Mouse (Mus musculus): ENCODE measurements at regions not wholly inside any gene's neighbourhood (a gene's known extent, or its start where the extent isn't known, plus 50 kb on each side); places are given as distances from the start of the nearest gene placed in this dataset.

- DNase-seq (ENCODE audit: extremely low spot score in 1 of 2, low spot score in 1 of 2), result no peak
Observed at GRCm38 (mm10) chr12:106841996-106842395, 646.4 kb upstream of the 3110018I06Rik start.

GRCm38 (mm10) chr12:106842396-106842795 lies 646.0 kb upstream of the 3110018I06Rik start:
- no peak for DNase-seq (ENCODE audit: extremely low spot score in 1 of 2, low spot score in 1 of 2)

DNA sequence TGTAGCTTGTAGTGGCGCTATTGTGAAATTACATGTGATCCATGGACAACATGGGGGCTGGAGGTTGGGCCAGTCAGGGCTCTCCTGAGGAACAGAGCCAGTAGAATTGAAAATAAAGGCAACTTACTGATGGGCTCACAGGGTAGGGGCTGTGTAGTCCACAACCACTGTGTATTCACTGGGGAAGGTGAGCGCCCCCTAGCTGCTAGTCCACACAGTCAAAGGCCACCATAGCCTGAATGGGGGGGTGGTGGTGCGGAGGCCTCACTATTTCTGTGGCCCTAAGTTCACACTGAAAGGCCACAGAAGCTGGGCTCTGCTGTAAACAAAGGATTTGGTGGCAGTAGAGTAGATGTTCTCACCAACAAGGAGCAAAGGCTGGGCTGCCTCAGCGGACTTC lies 636.8 kb upstream of the 3110018I06Rik start:
- DNase-seq (ENCODE audit: extremely low spot score in 1 of 2, low spot score in 1 of 2), result no peak

DNA sequence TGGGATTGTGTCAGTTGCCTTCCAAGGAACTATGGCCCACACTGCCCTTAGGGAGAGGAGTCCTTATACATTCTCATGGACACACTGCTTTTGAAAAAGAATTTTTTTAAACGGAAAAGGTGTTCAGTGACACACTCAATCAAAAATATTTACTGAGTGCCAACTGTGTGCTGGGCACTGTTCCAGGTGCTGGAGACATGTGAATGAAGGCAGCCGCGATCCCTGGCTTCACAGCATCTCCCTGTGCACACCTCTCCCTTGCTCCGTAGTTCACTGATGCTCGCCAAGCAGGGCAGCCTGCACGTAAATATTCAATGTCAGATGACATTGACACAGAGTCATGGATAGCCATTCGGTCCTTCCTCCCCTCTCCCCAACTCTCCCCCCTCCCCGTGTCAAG lies 635.7 kb upstream of the 3110018I06Rik start:
- no peak for DNase-seq (ENCODE audit: extremely low spot score in 1 of 2, low spot score in 1 of 2)

DNA sequence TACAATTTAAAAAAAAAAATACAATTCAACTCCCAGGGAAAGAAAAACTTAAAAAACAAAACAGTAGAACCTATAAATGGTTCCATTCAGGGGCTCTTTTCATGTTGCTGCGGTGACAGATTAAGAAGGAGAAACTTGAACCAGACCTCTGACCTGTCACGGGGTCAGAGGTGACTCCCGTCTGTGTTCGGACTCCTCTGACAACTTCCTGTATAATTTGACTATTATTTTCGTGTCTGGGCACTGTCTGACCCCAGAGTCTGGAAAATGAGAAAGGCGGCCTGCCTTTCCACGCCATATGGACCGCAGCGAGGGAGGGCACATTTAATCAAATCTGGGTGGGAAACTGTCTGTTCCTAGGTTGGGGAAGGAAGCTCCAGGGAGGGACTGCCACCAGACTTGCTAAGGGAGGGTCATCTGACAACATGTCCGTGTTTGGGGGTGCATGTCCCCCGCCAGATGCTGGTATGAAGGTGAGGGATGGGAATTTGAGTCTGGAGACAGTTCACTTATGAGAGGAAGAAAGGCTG lies 634.7 kb upstream of the 3110018I06Rik start:
- no peak for DNase-seq (ENCODE audit: extremely low spot score in 1 of 2, low spot score in 1 of 2)

DNA sequence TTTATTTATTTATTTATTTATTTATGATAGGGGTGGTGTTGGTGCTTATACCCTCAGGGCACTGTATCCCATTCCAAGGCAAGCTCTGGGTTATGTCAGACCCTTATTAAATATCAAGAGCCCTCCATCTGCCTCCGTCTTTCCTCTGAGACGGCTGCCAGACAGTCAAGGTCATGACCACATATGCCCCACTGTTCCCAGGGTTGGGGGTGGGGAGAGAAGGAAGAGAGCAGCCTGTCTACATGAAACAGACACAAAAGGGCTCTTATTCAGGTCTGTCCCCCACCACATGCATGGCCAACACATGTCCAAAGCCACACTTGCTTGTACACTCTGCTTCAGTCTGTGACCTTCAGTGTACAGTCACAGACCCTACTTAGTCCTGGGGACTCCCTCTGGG lies 632.9 kb upstream of the 3110018I06Rik start:
- no peak for DNase-seq (ENCODE audit: extremely low spot score in 1 of 2, low spot score in 1 of 2)

DNA sequence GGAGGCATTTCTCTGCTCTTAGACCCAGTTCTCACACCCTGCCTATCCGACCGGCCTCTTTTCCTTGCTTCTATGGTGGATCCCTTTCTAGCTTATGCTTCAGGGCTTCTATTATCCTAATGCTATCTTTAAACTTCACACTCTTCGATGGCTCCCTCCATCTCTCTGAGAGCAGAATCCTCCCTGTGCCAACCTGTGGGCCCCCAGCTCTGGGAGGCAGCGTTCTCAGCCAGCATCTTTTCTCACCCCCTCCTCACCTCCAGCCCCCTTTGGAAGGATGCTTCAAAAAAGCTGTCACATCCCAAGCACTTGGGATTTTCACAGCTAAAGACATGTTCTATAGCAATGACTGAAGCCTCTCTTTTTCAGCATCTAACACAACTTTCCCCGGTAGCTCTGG lies 626.8 kb upstream of the 3110018I06Rik start:
- DNase-seq (ENCODE audit: extremely low spot score in 1 of 2, low spot score in 1 of 2), result no peak

GRCm38 (mm10) chr12:106864076-106864475 lies 624.4 kb upstream of the 3110018I06Rik start:
- no peak for DNase-seq (ENCODE audit: extremely low spot score in 1 of 2, low spot score in 1 of 2)

DNA sequence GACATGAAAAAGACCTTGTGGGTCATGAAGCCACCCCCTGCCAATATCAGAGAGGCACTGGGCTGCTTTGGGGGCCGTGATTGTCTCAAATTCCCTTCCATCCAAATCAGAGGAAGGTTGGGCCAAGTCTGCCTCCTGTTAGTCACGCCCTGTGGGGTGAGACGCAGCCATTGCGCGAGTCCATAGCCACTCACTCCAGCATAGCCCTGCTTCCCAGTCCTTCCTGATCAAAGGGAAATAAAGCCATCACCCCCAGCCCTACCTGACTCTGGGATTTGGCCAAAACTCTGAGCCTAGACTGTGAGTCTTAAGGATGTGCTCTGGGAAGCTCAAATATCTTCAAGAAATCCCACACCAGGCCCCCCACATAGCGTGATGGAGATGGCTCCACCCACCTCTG lies 620.4 kb upstream of the 3110018I06Rik start:
- no peak for DNase-seq (ENCODE audit: extremely low spot score in 1 of 2, low spot score in 1 of 2)

- DNase-seq (ENCODE audit: extremely low spot score in 1 of 2, low spot score in 1 of 2), result no peak
Observed at GRCm38 (mm10) chr12:106871481-106871880, 617.0 kb upstream of the 3110018I06Rik start.

DNA sequence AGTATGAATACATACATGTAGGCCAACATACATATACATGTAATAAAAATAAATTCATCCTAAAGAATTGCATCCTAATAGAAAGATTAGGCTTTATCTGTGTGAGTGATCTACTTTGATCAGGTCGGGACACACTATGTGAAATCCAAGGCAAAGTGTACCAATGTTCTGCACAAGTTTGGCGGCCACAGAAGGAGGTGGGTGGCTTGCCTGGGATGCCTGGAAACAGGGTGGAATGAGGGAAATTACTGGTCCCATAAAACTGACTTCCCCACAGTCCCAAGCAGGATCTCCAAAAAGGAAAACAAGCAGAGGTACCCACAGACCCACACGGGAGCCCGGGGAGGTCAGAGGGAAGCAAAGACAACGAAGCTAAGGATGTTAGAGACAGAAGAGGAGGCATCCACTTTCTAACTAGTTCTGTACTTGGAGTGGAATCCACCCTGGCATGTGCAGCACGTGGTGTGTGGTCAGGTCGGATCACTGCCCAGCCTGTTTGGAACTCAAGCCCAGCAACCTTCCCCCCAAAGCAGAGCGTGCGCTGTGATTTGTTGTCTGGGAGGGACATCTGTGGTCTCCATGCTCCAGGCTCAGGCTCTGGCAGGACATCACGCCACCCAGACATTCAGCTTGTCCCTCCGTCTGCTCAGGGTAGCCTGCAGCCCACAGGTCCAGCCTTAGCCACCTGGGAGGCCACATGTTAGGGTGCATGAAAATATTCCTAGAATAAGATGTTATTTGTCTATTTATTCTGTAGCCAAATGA lies 615.3 kb upstream of the 3110018I06Rik start:
- DNase-seq (ENCODE audit: extremely low spot score in 1 of 2, low spot score in 1 of 2), result peak; percentile 30 to 42

DNA sequence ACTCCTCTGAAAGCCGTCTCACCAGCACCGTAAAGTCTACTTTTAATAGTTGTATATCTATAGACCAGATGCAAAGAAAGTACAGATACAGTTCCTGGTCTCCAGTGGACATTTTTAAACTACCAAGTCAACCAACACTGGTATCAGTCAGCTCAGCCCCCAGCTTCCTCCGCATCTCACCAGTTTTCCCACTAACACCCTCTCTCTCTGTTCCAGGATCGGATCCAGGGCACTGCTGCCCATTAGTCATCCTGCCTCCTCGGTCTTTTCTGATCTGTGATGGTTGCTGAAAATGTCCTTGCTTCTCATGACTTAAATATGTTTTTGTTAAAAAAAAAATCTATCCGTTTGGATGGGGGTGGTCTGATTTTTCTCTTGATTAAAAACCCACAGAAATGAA lies 598.1 kb upstream of the 3110018I06Rik start:
- DNase-seq (ENCODE audit: extremely low spot score in 1 of 2, low spot score in 1 of 2), result no peak

DNA sequence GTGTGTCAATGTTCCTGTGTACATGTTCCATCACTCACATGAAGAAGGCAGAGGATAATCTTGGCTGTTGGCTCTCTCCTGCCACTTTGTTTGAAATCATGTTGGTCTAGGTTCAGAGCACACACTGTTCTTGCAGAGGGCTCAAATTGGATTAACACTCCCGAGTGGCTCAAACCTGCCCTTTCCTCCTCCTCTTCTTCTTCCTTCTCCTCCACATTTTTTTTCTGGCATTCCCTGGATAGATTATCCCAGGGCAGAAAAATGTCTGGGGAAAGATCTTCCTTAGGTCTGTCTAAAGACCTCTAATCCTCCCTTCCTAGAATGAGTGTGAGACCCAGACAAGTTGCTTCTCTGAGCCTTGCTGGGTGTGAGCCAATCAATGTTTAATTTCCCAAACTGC lies 594.4 kb upstream of the 3110018I06Rik start:
- DNase-seq (ENCODE audit: extremely low spot score in 1 of 2, low spot score in 1 of 2), result no peak

DNA sequence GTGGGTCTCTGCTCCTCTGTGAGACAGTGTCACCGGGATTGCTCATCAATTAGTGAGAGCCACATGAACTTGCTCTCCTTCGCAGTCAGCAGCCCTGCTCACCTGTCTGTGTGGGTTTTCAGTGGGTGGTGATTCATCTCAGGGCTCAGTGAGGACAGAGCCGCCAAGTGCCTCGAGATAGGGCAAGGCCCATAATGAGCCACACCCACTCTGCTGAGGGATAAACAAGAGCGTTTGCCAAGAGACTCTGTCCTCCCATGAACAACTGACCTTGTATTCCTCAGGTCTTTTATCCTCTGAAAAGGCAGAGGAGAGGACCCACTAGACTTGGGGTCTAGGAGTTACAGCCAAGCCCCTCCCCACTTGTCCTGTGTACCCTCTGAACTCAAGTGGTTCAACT lies 584.2 kb upstream of the 3110018I06Rik start:
- DNase-seq (ENCODE audit: extremely low spot score in 1 of 2, low spot score in 1 of 2), result no peak

DNA sequence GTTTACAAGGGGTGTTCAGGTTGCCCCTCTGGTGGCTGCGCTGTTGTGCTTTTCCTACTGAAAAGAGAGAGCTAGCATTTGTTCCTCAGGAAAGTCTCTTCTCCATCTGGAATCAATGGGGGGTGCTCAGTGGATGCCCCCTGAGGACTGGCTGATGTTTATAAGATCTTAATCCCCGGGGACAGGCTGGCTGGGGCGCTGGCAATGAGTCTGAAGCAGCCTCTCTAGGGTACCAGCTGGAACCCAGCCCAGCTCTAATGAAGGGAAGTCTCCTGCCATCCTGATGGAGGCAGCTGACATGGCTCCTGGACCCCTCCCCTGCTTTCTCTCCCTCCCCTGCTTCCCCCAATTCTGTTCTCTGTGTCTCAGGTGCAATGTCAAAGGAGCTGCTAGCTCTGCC lies 575.6 kb upstream of the 3110018I06Rik start:
- no peak for DNase-seq (ENCODE audit: extremely low spot score in 1 of 2, low spot score in 1 of 2)

GRCm38 (mm10) chr12:106922571-106922991 lies 565.9 kb upstream of the 3110018I06Rik start:
- DNase-seq (ENCODE audit: extremely low spot score in 1 of 2, low spot score in 1 of 2), result no peak

- no peak for DNase-seq (ENCODE audit: extremely low spot score in 1 of 2, low spot score in 1 of 2)
Observed at GRCm38 (mm10) chr12:106928389-106928788, 560.0 kb upstream of the 3110018I06Rik start.

DNA sequence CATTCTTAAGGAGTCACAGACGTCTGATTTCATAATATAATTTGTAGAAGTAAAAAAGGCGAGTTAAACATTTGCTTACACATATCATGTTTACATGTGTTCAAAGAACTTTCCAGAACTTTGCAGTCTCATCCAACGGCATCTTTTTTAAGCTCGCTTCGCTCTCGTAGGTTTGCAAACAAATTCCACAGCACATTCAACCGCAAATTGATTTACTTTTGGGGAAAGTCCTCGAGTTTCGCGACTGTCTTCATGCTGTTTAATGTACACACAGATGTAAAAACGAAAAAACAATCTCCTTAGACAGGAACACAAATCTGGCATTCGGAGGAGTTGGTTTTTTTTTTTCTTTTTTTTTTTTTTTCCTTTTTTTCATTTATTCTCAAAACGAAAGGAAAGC lies 559.3 kb upstream of the 3110018I06Rik start:
- DNase-seq (ENCODE audit: extremely low spot score in 1 of 2, low spot score in 1 of 2), result no peak

DNA sequence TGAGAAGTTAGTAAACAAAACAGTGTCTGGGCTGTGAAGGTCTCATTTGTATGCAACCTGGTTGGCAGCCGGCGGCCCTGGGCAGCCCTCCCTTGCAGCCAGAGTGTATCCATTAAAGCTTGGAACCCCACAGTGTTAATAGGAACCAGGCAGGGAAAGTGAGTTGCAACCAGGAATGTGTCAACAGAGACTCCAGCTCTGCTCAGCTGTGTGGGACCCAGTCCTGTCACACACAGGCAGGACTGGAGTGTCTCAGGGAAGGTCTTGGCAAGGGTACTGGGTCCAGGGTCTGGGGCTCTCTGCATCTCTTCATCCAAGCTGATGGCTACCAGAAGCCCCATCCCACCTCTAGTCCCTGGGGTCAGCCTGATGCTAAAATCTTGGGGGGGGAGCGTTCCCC lies 556.8 kb upstream of the 3110018I06Rik start:
- DNase-seq (ENCODE audit: extremely low spot score in 1 of 2, low spot score in 1 of 2), result no peak

GRCm38 (mm10) chr12:106939381-106939780 lies 549.1 kb upstream of the 3110018I06Rik start:
- no peak for DNase-seq (ENCODE audit: extremely low spot score in 1 of 2, low spot score in 1 of 2)

GRCm38 (mm10) chr12:106943874-106944273 lies 544.6 kb upstream of the 3110018I06Rik start:
- no peak for DNase-seq (ENCODE audit: extremely low spot score in 1 of 2, low spot score in 1 of 2)

GRCm38 (mm10) chr12:106952621-106953020 lies 535.8 kb upstream of the 3110018I06Rik start:
- DNase-seq (ENCODE audit: extremely low spot score in 1 of 2, low spot score in 1 of 2), result no peak
